Mouse (Mus musculus): ENCODE measurements around the gene Rnf187.

DNA sequence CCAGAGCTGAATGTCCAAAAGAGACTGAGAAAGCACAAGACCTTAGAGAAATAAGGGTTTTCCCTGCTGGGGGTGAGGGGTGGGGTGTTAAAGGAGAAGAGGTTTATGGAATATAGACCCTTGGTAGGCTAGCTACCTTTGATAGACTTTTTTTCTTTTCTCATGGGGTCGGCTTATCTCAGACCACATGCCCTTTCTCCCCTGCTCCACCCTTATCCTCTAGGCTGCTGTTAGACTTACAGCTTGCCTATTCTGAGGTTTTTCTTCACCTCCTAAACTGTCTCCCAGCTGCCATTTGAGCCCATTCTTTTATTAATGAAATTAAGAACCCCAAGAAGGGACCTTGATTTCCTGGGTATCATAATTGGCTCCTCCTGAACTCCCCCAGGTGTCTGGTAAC lies 24.9 kb downstream of the Rnf187 start:
- TF ChIP-seq CTCF (IDR thresholded peaks at IDR 0.05; ENCODE audit: borderline replicate concordance, insufficient read depth, low read depth, low read length) (no peak), POLR2A (IDR thresholded peaks at IDR 0.05; ENCODE audit: borderline replicate concordance, insufficient read depth, low read length) (no peak)
